Mouse (Mus musculus): ENCODE results near the gene Fam160a2. TPM values are rescaled to one million over a fixed set of nuclear protein-coding genes. Genes with fewer than 3 reads are reported as not detected.
"Not testable (repeated sequence)": the region's sequence is repeated elsewhere in the genome, so short reads cannot be mapped to it uniquely, and the experiment has no call there.

Fam160a2 gene
- polyA plus RNA-seq, 1 experiment from 2014 or later = 39.0 TPM

- Histone ChIP-seq H3K4me1 (replicated peaks; ENCODE audit: control insufficient read depth, insufficient read depth, low read length) (no peaks in the 10 kb centered on the region), H3K36me3 (replicated peaks; ENCODE audit: control insufficient read depth, insufficient read depth) (peaks cover 25% of the 10 kb centered on the region), H3K27me3 (ENCODE audit: control insufficient read depth, insufficient read depth, low read length) (no peaks in the 10 kb centered on the region), H3K4me3 (replicated peaks; ENCODE audit: low read length) (no peak overlapping the region), H3K9me3 (ENCODE audit: control insufficient read depth, low read length) (no peaks in the 10 kb centered on the region), H3K4me2 (replicated peaks) (no peak overlapping the region), H3K9ac (no peak overlapping the region), H3K27ac (no peak overlapping the region)
- DNase-seq (ENCODE audit: low spot score) = no peak
- ATAC-seq (ENCODE audit: low FRiP score) = no peak
- 93% methylated on average over 4 of the region's 4 CpGs for WGBS
Observed at GRCm38 (mm10) chr7:105368521-105368920, 31.3 kb downstream of the Fam160a2 start.

- Histone ChIP-seq H3K4me2 (replicated peaks) (no peak within 1 kb of the TSS), H3K27me3 (ENCODE audit: control insufficient read depth, insufficient read depth, low read length) (no peaks in the 10 kb centered on the region), H3K4me1 (replicated peaks; ENCODE audit: control insufficient read depth, insufficient read depth, low read length) (no peaks in the 10 kb centered on the region), H3K9ac (no peak within 1 kb of the TSS), H3K4me3 (replicated peaks; ENCODE audit: low read length) (no peak within 1 kb of the TSS), H3K27ac (no peak within 1 kb of the TSS), H3K9me3 (ENCODE audit: control insufficient read depth, low read length) (no peaks in the 10 kb centered on the region), H3K36me3 (replicated peaks; ENCODE audit: control insufficient read depth, insufficient read depth) (peaks cover 19% of the 10 kb centered on the region)
- whole genome bisulfite sequencing = 93% methylated on average over 1 of the region's 1 CpGs
- ATAC-seq (ENCODE audit: low FRiP score) = no peak
- DNase-seq (ENCODE audit: low spot score) = no peak
Observed at GRCm38 (mm10) chr7:105367930-105368329, 31.9 kb downstream of the Fam160a2 start, which contains the start of gene Olfr692. Gene Olfr692 (plus strand): TSS chr7:105368230.

GRCm38 (mm10) chr7:105367268-105367667 is 32.6 kb downstream of the Fam160a2 start:
- H3K36me3 ChIP-seq (replicated peaks; ENCODE audit: control insufficient read depth, insufficient read depth) = peaks cover 13% of the 10 kb centered on the region
- no peaks in the 10 kb centered on the region for H3K4me1 ChIP-seq (replicated peaks; ENCODE audit: control insufficient read depth, insufficient read depth, low read length)
- DNase-seq (ENCODE audit: low spot score) = no peak
- no peak overlapping the region for H3K4me2 ChIP-seq (replicated peaks)
- H3K9me3 ChIP-seq (ENCODE audit: control insufficient read depth, low read length) = no peaks in the 10 kb centered on the region
- WGBS = 94% methylated on average over 5 of the region's 5 CpGs
- no peak for ATAC-seq (ENCODE audit: low FRiP score)
- no peaks in the 10 kb centered on the region for H3K27me3 ChIP-seq (ENCODE audit: control insufficient read depth, insufficient read depth, low read length)
- no peak overlapping the region for H3K27ac ChIP-seq
- H3K4me3 ChIP-seq (replicated peaks; ENCODE audit: low read length) = no peak overlapping the region
- H3K9ac ChIP-seq = no peak overlapping the region

GRCm38 (mm10) chr7:105361713-105362112 is 38.1 kb downstream of the Fam160a2 start:
- Histone ChIP-seq H3K4me1 (replicated peaks; ENCODE audit: control insufficient read depth, insufficient read depth, low read length) (no peaks in the 10 kb centered on the region), H3K27me3 (ENCODE audit: control insufficient read depth, insufficient read depth, low read length) (no peaks in the 10 kb centered on the region), H3K27ac (no peak overlapping the region), H3K4me3 (replicated peaks; ENCODE audit: low read length) (no peak overlapping the region), H3K9me3 (ENCODE audit: control insufficient read depth, low read length) (no peaks in the 10 kb centered on the region), H3K36me3 (replicated peaks; ENCODE audit: control insufficient read depth, insufficient read depth) (no peaks in the 10 kb centered on the region), H3K4me2 (replicated peaks) (no peak overlapping the region), H3K9ac (no peak overlapping the region)
- DNase-seq (ENCODE audit: low spot score) (no peak), ATAC-seq (ENCODE audit: low FRiP score) (no peak)
- WGBS = 83% methylated on average over 2 of the region's 2 CpGs

- not testable (repeated sequence) for H3K4me2 ChIP-seq (replicated peaks); H3K4me1 ChIP-seq (replicated peaks; ENCODE audit: control insufficient read depth, insufficient read depth, low read length); H3K27me3 ChIP-seq (ENCODE audit: control insufficient read depth, insufficient read depth, low read length); H3K4me3 ChIP-seq (replicated peaks; ENCODE audit: low read length); DNase-seq (ENCODE audit: low spot score); H3K9ac ChIP-seq; H3K27ac ChIP-seq; H3K36me3 ChIP-seq (replicated peaks; ENCODE audit: control insufficient read depth, insufficient read depth); H3K9me3 ChIP-seq (ENCODE audit: control insufficient read depth, low read length)
- WGBS = 97% methylated on average over 1 of the region's 2 CpGs
- peak; percentile 90 for ATAC-seq (ENCODE audit: low FRiP score)
Observed at GRCm38 (mm10) chr7:105356487-105356886, 43.4 kb downstream of the Fam160a2 start.

GRCm38 (mm10) chr7:105356064-105356463 is 43.8 kb downstream of the Fam160a2 start:
- H3K9ac ChIP-seq; H3K27me3 ChIP-seq (ENCODE audit: control insufficient read depth, insufficient read depth, low read length); DNase-seq (ENCODE audit: low spot score); H3K4me2 ChIP-seq (replicated peaks); H3K4me3 ChIP-seq (replicated peaks; ENCODE audit: low read length); H3K4me1 ChIP-seq (replicated peaks; ENCODE audit: control insufficient read depth, insufficient read depth, low read length); H3K9me3 ChIP-seq (ENCODE audit: control insufficient read depth, low read length); H3K36me3 ChIP-seq (replicated peaks; ENCODE audit: control insufficient read depth, insufficient read depth); H3K27ac ChIP-seq: not testable (repeated sequence)
- peak; percentile 55; the same call in 1 of the 2 replicates for ATAC-seq (ENCODE audit: low FRiP score)
- WGBS = no CpG with 5 or more reads among the region's 5 CpGs

GRCm38 (mm10) chr7:105342752-105343151 is 57.1 kb downstream of the Fam160a2 start:
- H3K9ac ChIP-seq = no peak overlapping the region
- H3K4me1 ChIP-seq (replicated peaks; ENCODE audit: control insufficient read depth, insufficient read depth, low read length) = no peaks in the 10 kb centered on the region
- no peak overlapping the region for H3K4me2 ChIP-seq (replicated peaks)
- no peaks in the 10 kb centered on the region for H3K9me3 ChIP-seq (ENCODE audit: control insufficient read depth, low read length)
- no peaks in the 10 kb centered on the region for H3K27me3 ChIP-seq (ENCODE audit: control insufficient read depth, insufficient read depth, low read length)
- H3K27ac ChIP-seq = no peak overlapping the region
- no peak overlapping the region for H3K4me3 ChIP-seq (replicated peaks; ENCODE audit: low read length)
- ATAC-seq (ENCODE audit: low FRiP score) (no peak), DNase-seq (ENCODE audit: low spot score) (no peak)
- H3K36me3 ChIP-seq (replicated peaks; ENCODE audit: control insufficient read depth, insufficient read depth) = no peaks in the 10 kb centered on the region
- 75% methylated on average over 2 of the region's 2 CpGs for whole genome bisulfite sequencing

- Histone ChIP-seq H3K4me2 (replicated peaks) (no peak within 1 kb of the TSS), H3K36me3 (replicated peaks; ENCODE audit: control insufficient read depth, insufficient read depth) (no peaks in the 10 kb centered on the region), H3K27ac (no peak within 1 kb of the TSS), H3K9me3 (ENCODE audit: control insufficient read depth, low read length) (no peaks in the 10 kb centered on the region), H3K4me3 (replicated peaks; ENCODE audit: low read length) (no peak within 1 kb of the TSS), H3K4me1 (replicated peaks; ENCODE audit: control insufficient read depth, insufficient read depth, low read length) (no peaks in the 10 kb centered on the region), H3K27me3 (ENCODE audit: control insufficient read depth, insufficient read depth, low read length) (no peaks in the 10 kb centered on the region), H3K9ac (no peak within 1 kb of the TSS)
- ATAC-seq (ENCODE audit: low FRiP score) = no peak
- DNase-seq (ENCODE audit: low spot score) = no peak
- WGBS = 57% methylated on average over 1 of the region's 1 CpGs
Observed at GRCm38 (mm10) chr7:105342170-105342569, 57.7 kb downstream of the Fam160a2 start, which contains the start of gene Olfr691. Gene Olfr691 (minus strand): TSS chr7:105342270.

GRCm38 (mm10) chr7:105334004-105334403 is 65.8 kb downstream of the Fam160a2 start, which contains the start of gene Olfr690:
Gene Olfr690 (minus strand): TSS chr7:105334104.
- H3K9ac ChIP-seq = no peak within 1 kb of the TSS
- H3K27me3 ChIP-seq (ENCODE audit: control insufficient read depth, insufficient read depth, low read length) = no peaks in the 10 kb centered on the region
- ATAC-seq (ENCODE audit: low FRiP score) (no peak), DNase-seq (ENCODE audit: low spot score) (no peak)
- no peak within 1 kb of the TSS for H3K27ac ChIP-seq
- no peak within 1 kb of the TSS for H3K4me2 ChIP-seq (replicated peaks)
- H3K9me3 ChIP-seq (ENCODE audit: control insufficient read depth, low read length) = no peaks in the 10 kb centered on the region
- 91% methylated on average over 1 of the region's 1 CpGs for WGBS
- no peaks in the 10 kb centered on the region for H3K36me3 ChIP-seq (replicated peaks; ENCODE audit: control insufficient read depth, insufficient read depth)
- H3K4me3 ChIP-seq (replicated peaks; ENCODE audit: low read length) = no peak within 1 kb of the TSS
- H3K4me1 ChIP-seq (replicated peaks; ENCODE audit: control insufficient read depth, insufficient read depth, low read length) = no peaks in the 10 kb centered on the region

- DNase-seq (ENCODE audit: low spot score) = no peak
- 82% methylated on average over 2 of the region's 2 CpGs for WGBS
- no peaks in the 10 kb centered on the region for H3K4me1 ChIP-seq (replicated peaks; ENCODE audit: control insufficient read depth, insufficient read depth, low read length)
- no peaks in the 10 kb centered on the region for H3K36me3 ChIP-seq (replicated peaks; ENCODE audit: control insufficient read depth, insufficient read depth)
- ATAC-seq (ENCODE audit: low FRiP score) = no peak
- H3K4me2 ChIP-seq (replicated peaks) = no peak overlapping the region
- no peaks in the 10 kb centered on the region for H3K9me3 ChIP-seq (ENCODE audit: control insufficient read depth, low read length)
- H3K27me3 ChIP-seq (ENCODE audit: control insufficient read depth, insufficient read depth, low read length) = no peaks in the 10 kb centered on the region
- H3K27ac ChIP-seq = no peak overlapping the region
- H3K4me3 ChIP-seq (replicated peaks; ENCODE audit: low read length) = no peak overlapping the region
- H3K9ac ChIP-seq = no peak overlapping the region
Observed at GRCm38 (mm10) chr7:105325302-105325701, 74.6 kb downstream of the Fam160a2 start.
